Mouse (Mus musculus) heart, embryonic 12.5 days (tissue): ENCODE data around the gene Itgb2. TPM values are rescaled to one million over a fixed set of nuclear protein-coding genes. Genes with fewer than 3 reads are reported as not detected.

Experiments used
- ATAC-seq: fragments of 200-750 bp; cut with Nextera tagmentation; 2 replicates; pipeline ENCODE4 v1.8.0; 2017; ENCODE audit warnings: moderate TSS enrichment, moderate library complexity; ENCODE audit not compliant: insufficient number of reproducible peaks, low FRiP score
- H3K27ac ChIP-seq: fragments of 300-500 bp; sonication (generic); 2 replicates; pipeline ENCODE4 v1.5.1; 2016; ENCODE audit warnings: mild to moderate bottlenecking, moderate library complexity; ENCODE audit not compliant: poor library complexity, severe bottlenecking
- H3K27me3 ChIP-seq: fragments of 300-500 bp; sonication (generic); replicated peaks from 2 replicates; pipeline ENCODE4 v1.6.1; 2016; ENCODE audit warnings: mild to moderate bottlenecking, moderate library complexity
- H3K36me3 ChIP-seq: fragments of 300-500 bp; sonication (generic); 2 replicates; pipeline ENCODE4 v1.6.1; 2016; ENCODE audit warnings: mild to moderate bottlenecking, moderate library complexity
- H3K4me1 ChIP-seq: fragments of 300-500 bp; sonication (generic); replicated peaks from 2 replicates; pipeline ENCODE4 v1.6.1; 2016; ENCODE audit warnings: mild to moderate bottlenecking
- H3K4me2 ChIP-seq: fragments of 300-500 bp; sonication (generic); 2 replicates; pipeline ENCODE4 v1.6.1; 2016; ENCODE audit warnings: mild to moderate bottlenecking, moderate library complexity
- H3K4me3 ChIP-seq: fragments of 300-500 bp; sonication (generic); 2 replicates; pipeline ENCODE4 v1.5.1; 2016; ENCODE audit warnings: mild to moderate bottlenecking
- H3K9ac ChIP-seq: fragments of 300-500 bp; sonication (generic); 2 replicates; pipeline ENCODE4 v1.6.1; 2016; ENCODE audit warnings: mild to moderate bottlenecking, moderate library complexity
- H3K9me3 ChIP-seq: fragments of 300-500 bp; sonication (generic); replicated peaks from 2 replicates; pipeline ENCODE4 v1.6.1; 2016; ENCODE audit warnings: mild to moderate bottlenecking, moderate library complexity
- WGBS: fragments of 180-500 bp; shearing (Covaris S2); methylation state at CpG from one replicate; pipeline ENCODE4 v1.1.7; 2016; 5-methylcytosine and 5-hydroxymethylcytosine counted together
- polyA plus RNA-seq: library from polyadenylated mRNA; unstranded; fragments of >200 nt; fragmentation: Nextera tagmentation; extraction: Ambion mirVana; gene quantifications from 2 replicates; pipeline ENCODE4 v1.2.1, GENCODE M21; 2016

Gene Itgb2
- polyA plus RNA-seq, 1 experiment from 2014 or later = 2.5 TPM

DNA sequence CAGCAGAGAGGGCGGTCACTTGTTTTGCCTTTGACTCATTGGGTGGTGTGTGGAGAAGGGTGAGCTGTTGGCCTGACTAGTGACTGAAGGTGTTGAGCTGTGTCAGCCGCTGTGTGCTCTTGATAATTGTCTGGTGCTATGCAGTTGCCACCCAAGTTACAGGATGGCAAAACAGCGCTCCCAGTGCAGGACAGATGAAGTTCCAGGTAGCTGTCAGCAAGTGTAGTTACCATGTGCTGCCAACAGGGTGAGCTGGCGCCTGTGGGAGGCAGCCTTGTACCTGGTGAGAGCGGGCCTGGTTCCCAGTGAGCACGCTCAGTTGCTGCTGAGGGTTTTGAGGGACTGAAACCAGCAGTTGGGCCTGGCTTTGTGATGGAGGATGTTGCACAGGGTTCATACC, 60.8 kb downstream of the Itgb2 start:
- Histone ChIP-seq H3K36me3 (peaks cover 86% of the 10 kb centered on the region), H3K9ac (no peak overlapping the region), H3K4me3 (no peak overlapping the region), H3K4me2 (no peak overlapping the region), H3K9me3 (no peaks in the 10 kb centered on the region), H3K27ac (0 out of 2 replicates have a peak overlapping the region, but pooled peaks have one; percentile 14), H3K27me3 (no peaks in the 10 kb centered on the region), H3K4me1 (peaks cover 37% of the 10 kb centered on the region)
- peak; percentile 40; the same call in 1 of the 2 replicates for ATAC-seq
- WGBS = 37% methylated on average over 6 of the region's 6 CpGs

- Histone ChIP-seq H3K27me3 (no peaks in the 10 kb centered on the region), H3K9me3 (no peaks in the 10 kb centered on the region), H3K4me1 (peaks cover 37% of the 10 kb centered on the region), H3K9ac (no peak overlapping the region), H3K4me3 (no peak overlapping the region), H3K36me3 (peaks cover 88% of the 10 kb centered on the region), H3K4me2 (no peak overlapping the region), H3K27ac (no peak overlapping the region)
- ATAC-seq = no peak
- 72% methylated on average over 6 of the region's 6 CpGs for WGBS
Measured at GRCm38 (mm10) chr10:77591546-77591945, 61.5 kb downstream of the Itgb2 start.

DNA sequence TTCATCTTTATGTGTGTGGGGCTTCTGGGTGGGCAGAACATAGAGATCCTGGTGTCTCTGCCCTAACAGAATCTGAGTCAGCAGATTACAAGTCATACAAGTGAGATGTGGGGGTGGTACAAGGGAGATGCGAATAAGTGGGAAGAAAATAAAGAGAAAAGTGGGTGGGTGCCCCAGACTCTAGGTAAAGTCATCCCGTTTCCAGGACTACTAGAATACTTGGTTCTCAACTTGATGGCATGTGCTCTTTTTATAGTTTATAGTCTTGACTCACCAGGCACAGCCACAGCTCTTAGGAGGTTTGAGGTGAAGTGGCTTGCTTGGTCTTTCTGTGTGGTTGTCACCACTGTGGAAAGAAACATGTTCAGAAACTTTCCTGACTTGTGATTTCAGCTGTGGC, 66.0 kb downstream of the Itgb2 start:
- ATAC-seq = no peak
- Histone ChIP-seq H3K36me3 (peaks cover 74% of the 10 kb centered on the region), H3K9me3 (no peaks in the 10 kb centered on the region), H3K27ac (no peak overlapping the region), H3K4me2 (no peak overlapping the region), H3K9ac (0 out of 2 replicates have a peak overlapping the region, but pooled peaks have one; percentile 7), H3K4me3 (no peak overlapping the region), H3K27me3 (no peaks in the 10 kb centered on the region), H3K4me1 (peaks cover 11% of the 10 kb centered on the region)
- WGBS = 83% methylated on average over 2 of the region's 2 CpGs

DNA sequence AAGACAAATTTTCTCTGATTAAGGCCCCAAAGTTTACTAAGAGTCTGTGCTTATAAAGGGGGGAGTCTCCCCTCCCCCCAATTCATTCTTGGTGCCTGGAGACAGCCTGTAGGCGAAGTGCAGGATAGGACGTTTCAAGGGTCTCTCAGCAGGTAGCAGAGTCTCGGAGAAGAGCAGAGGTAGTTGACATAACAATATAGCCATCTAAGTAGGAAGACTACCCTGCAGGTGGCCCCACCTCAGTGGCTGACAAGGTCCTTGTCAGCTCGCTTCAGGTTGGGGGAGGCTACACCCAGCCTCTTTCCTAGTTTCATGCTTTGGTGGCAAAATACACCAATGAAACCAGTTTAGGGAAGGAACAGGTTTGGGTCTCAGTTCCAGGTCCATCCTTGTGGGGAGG, 73.0 kb downstream of the Itgb2 start:
- 63% methylated on average over 4 of the region's 4 CpGs for WGBS
- no peak overlapping the region for H3K4me2 ChIP-seq

GRCm38 (mm10) chr10:77604111-77604510, 74.1 kb downstream of the Itgb2 start:
- 0 out of 2 replicates have a peak, but pooled peaks cover 4% of the 10 kb centered on the region for H3K9me3 ChIP-seq
- no peak overlapping the region for H3K4me2 ChIP-seq
- H3K4me1 ChIP-seq = peaks cover 28% of the 10 kb centered on the region
- H3K27ac ChIP-seq = no peak overlapping the region
- no peak overlapping the region for H3K9ac ChIP-seq
- WGBS = 85% methylated on average over 6 of the region's 6 CpGs
- H3K36me3 ChIP-seq = peaks cover 9% of the 10 kb centered on the region; the same call in 1 of the 2 replicates
- no peak overlapping the region for H3K4me3 ChIP-seq
- H3K27me3 ChIP-seq = no peaks in the 10 kb centered on the region
- ATAC-seq = no peak

More for the DNA sequence above, 73.0 kb downstream of the Itgb2 start:
- no peak overlapping the region for H3K4me3 ChIP-seq
- 0 out of 2 replicates have a peak, but pooled peaks cover 4% of the 10 kb centered on the region for H3K9me3 ChIP-seq
- no peak overlapping the region for H3K9ac ChIP-seq
- peaks cover 16% of the 10 kb centered on the region for H3K36me3 ChIP-seq
- H3K27me3 ChIP-seq = no peaks in the 10 kb centered on the region
- peaks cover 33% of the 10 kb centered on the region for H3K4me1 ChIP-seq
- no peak overlapping the region for H3K27ac ChIP-seq
- no peak for ATAC-seq

DNA sequence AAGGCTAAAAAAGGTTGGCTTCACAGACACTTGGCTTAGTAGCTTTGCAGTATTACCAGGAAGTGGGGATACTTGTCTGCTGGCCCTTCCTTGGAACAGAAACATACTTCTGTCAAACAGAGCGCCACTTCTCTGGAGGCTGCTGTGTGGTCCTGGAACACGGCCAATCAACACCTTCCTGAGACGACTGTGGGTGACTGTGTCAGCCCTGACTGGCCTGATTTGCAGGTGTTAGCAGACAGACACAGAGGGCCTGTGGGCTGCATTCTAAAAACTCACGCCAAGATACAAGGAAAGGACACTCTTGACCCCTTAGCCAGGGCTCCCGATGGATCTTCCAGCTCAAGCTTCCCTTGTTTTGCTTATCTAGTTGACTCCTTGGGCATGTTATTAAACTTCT, 74.9 kb downstream of the Itgb2 start:
- no peak overlapping the region for H3K9ac ChIP-seq
- H3K4me1 ChIP-seq = peaks cover 22% of the 10 kb centered on the region
- no peaks in the 10 kb centered on the region for H3K27me3 ChIP-seq
- H3K4me2 ChIP-seq = no peak overlapping the region
- peaks cover 12% of the 10 kb centered on the region for H3K36me3 ChIP-seq
- no peak for ATAC-seq
- no peak overlapping the region for H3K4me3 ChIP-seq
- peak overlapping the region; percentile 98 for H3K27ac ChIP-seq
- WGBS = 39% methylated on average over 5 of the region's 5 CpGs
- 0 out of 2 replicates have a peak, but pooled peaks cover 4% of the 10 kb centered on the region for H3K9me3 ChIP-seq

GRCm38 (mm10) chr10:77605368-77605767, 75.3 kb downstream of the Itgb2 start:
- WGBS = 17% methylated on average over 1 of the region's 1 CpGs
- Histone ChIP-seq H3K4me3 (peak overlapping the region; percentile 86), H3K9ac (no peak overlapping the region), H3K4me2 (peak overlapping the region; percentile 95), H3K27me3 (no peaks in the 10 kb centered on the region), H3K36me3 (peaks cover 16% of the 10 kb centered on the region), H3K9me3 (0 out of 2 replicates have a peak, but pooled peaks cover 4% of the 10 kb centered on the region), H3K4me1 (peaks cover 24% of the 10 kb centered on the region), H3K27ac (peak overlapping the region; percentile 98)
- no peak for ATAC-seq

GRCm38 (mm10) chr10:77605908-77606826, 76.1 kb downstream of the Itgb2 start, which contains the start of the genes Sumo3 and Gm49325:
Gene Sumo3, plus strand, starts transcription at chr10:77606097.
Gene Gm49325, plus strand, starts transcription at chr10:77606197.
- peak; percentile 94 for ATAC-seq
- H3K27ac ChIP-seq = peak within 1 kb of the TSS; percentile 98
- H3K36me3 ChIP-seq = peaks cover 24% of the 10 kb centered on the region
- 1% methylated on average over 115 of the region's 119 CpGs for WGBS
- peak within 1 kb of the TSS; percentile 87 for H3K9ac ChIP-seq
- H3K4me2 ChIP-seq = peak within 1 kb of the TSS; percentile 95
- peak within 1 kb of the TSS; percentile 86 for H3K4me3 ChIP-seq
- H3K4me1 ChIP-seq = peaks cover 28% of the 10 kb centered on the region
- H3K27me3 ChIP-seq = no peaks in the 10 kb centered on the region
- H3K9me3 ChIP-seq = 0 out of 2 replicates have a peak, but pooled peaks cover 4% of the 10 kb centered on the region

DNA sequence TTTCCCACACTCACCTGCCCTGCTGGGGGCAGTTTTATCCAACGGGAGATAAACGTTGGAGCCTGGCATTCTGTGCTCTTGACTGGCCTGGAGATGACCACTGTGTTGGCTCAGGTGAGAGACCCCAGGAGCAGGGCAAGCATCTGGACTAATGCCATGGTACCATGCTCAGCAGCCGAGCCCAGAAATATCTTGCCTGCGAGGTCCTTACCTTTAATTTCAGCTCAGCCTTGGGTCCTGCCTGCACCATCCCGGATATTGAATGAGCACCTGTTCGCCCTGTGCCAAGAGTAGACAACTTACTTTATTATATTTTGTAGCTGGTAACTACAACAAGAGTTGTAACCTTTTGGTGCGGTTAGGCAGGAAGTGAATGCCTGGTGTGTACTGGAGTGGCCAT, 76.8 kb downstream of the Itgb2 start:
- Histone ChIP-seq H3K4me3 (peak overlapping the region; percentile 86), H3K27me3 (no peaks in the 10 kb centered on the region), H3K27ac (peak overlapping the region; percentile 98), H3K4me1 (peaks cover 28% of the 10 kb centered on the region), H3K36me3 (peaks cover 31% of the 10 kb centered on the region), H3K4me2 (peak overlapping the region; percentile 95), H3K9ac (peak overlapping the region; percentile 87), H3K9me3 (0 out of 2 replicates have a peak, but pooled peaks cover 4% of the 10 kb centered on the region)
- ATAC-seq = 0 out of 2 replicates have a peak, but pooled peaks have one; percentile 8
- 30% methylated on average over 7 of the region's 7 CpGs for WGBS

DNA sequence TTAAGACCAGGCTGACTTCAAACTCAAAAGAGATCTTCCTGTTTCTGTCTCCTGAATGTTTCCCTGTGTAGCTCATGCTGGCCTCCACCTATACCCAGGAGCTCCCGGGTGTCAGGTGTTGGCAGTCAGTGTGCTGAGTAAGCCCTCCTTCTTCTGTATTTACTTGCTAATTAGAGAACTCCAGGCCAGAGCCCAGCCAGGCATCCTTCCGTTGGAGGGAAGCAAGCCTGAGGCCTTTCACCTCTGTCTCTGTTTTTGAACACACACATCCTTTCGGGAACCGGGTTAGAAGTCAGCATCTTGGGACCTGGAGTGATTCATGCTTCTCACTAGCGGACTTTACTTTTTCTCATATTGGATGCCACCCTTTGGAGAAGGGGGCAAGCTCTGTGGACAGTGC, 77.4 kb downstream of the Itgb2 start:
- Histone ChIP-seq H3K4me2 (peak overlapping the region; percentile 95), H3K9ac (no peak overlapping the region), H3K4me1 (peaks cover 28% of the 10 kb centered on the region), H3K27me3 (no peaks in the 10 kb centered on the region), H3K4me3 (peak overlapping the region; percentile 86), H3K36me3 (peaks cover 36% of the 10 kb centered on the region), H3K9me3 (0 out of 2 replicates have a peak, but pooled peaks cover 4% of the 10 kb centered on the region), H3K27ac (no peak overlapping the region)
- WGBS = 70% methylated on average over 5 of the region's 5 CpGs
- ATAC-seq = no peak

GRCm38 (mm10) chr10:77608589-77608988, 78.5 kb downstream of the Itgb2 start:
- ATAC-seq = no peak
- Histone ChIP-seq H3K27me3 (no peaks in the 10 kb centered on the region), H3K4me2 (no peak overlapping the region), H3K9ac (no peak overlapping the region), H3K4me3 (no peak overlapping the region), H3K27ac (no peak overlapping the region), H3K9me3 (0 out of 2 replicates have a peak, but pooled peaks cover 4% of the 10 kb centered on the region), H3K36me3 (peaks cover 47% of the 10 kb centered on the region), H3K4me1 (peaks cover 31% of the 10 kb centered on the region)
- 95% methylated on average over 8 of the region's 8 CpGs for WGBS
